Mouse (Mus musculus) G1E (cell line): ENCODE data around the gene Cplx3. TPM values are rescaled to one million over a fixed set of nuclear protein-coding genes. Genes with fewer than 3 reads are reported as not detected.

Source experiments
- ATAC-seq: 2 replicates; pipeline ENCODE4 v1.8.0; 2016; ENCODE audit warnings: mild to moderate bottlenecking; ENCODE audit not compliant: insufficient number of reproducible peaks, poor library complexity, low FRiP score, severe bottlenecking; ENCODE audit errors: extremely low read depth
- DNase-seq: peaks from one replicate; pipeline ENCODE4 v3.0.0; 2012; ENCODE audit warnings: low spot score
- H3K27me3 ChIP-seq: 2 replicates; pipeline ENCODE4 v1.6.1; 2012; ENCODE audit warnings: mild to moderate bottlenecking, low read length, inconsistent platforms; ENCODE audit not compliant: insufficient read depth
- H3K36me3 ChIP-seq: replicated peaks from 2 replicates; pipeline ENCODE3; 2012; ENCODE audit warnings: mild to moderate bottlenecking, inconsistent platforms
- H3K4me1 ChIP-seq: 2 replicates; pipeline ENCODE4 v1.6.1; 2012; ENCODE audit warnings: low read depth, low read length, inconsistent platforms, mixed read lengths; ENCODE audit not compliant: insufficient read depth
- H3K4me3 ChIP-seq: 2 replicates; pipeline ENCODE4 v1.5.1; 2012; ENCODE audit warnings: low read depth, mild to moderate bottlenecking, inconsistent platforms, low read length, moderate library complexity, mixed read lengths
- H3K9me3 ChIP-seq: replicated peaks from 2 replicates; pipeline ENCODE4 v1.6.1; 2012; ENCODE audit warnings: inconsistent platforms
- CTCF ChIP-seq: IDR thresholded peaks from 2 replicates; pipeline ENCODE4 v1.5.1; 2012; ENCODE audit warnings: low read depth, low read length, inconsistent platforms, mixed read lengths
- GATA1 ChIP-seq: IDR thresholded peaks from 2 replicates; pipeline ENCODE4 v1.6.1; 2012; ENCODE audit warnings: borderline replicate concordance, low read length, inconsistent platforms, mixed read lengths
- GATA2 ChIP-seq: IDR thresholded peaks from 2 replicates; pipeline ENCODE4 v1.6.1; 2012; ENCODE audit warnings: low read depth, low read length, inconsistent platforms, borderline replicate concordance
- POLR2AphosphoS5 ChIP-seq: IDR thresholded peaks from 2 replicates; pipeline ENCODE4 v1.6.1; 2012; ENCODE audit warnings: low read depth, low read length, inconsistent platforms; ENCODE audit not compliant: insufficient replicate concordance
- TAL1 ChIP-seq: conservative IDR thresholded peaks from 2 replicates; pipeline ENCODE4 v1.6.1; 2012; ENCODE audit warnings: low read depth, low read length, inconsistent platforms, mixed read lengths
- polyA plus RNA-seq: library from polyadenylated mRNA; stranded (reverse); fragments of >175 nt; gene quantifications from 2 replicates; pipeline ENCODE4 v1.2.3, GENCODE M21; 2012
- total RNA-seq, 2 experiments: library from RNA; stranded (forward) in 1 of 2; stranded (reverse) in 1 of 2; fragments of 200-1000 nt in 1 of 2; fragments of >200 nt in 1 of 2; fragmentation: Nextera tagmentation in 1 of 2; gene quantifications; 2 replicates each; pipeline ENCODE4 v1.2.3; 2014 to 2017

Gene Cplx3
- total and polyA plus RNA-seq, 3 experiments, result 0.11 TPM; not detected in 2

GRCm38 (mm10) chr9:57566846-57567245 lies 39.2 kb downstream of the Cplx3 start:
- no peaks in the 10 kb centered on the region for H3K9me3 ChIP-seq
- H3K36me3 ChIP-seq, result peaks cover 78% of the 10 kb centered on the region
- DNase-seq (no peak), ATAC-seq (no peak)
- no peak for TF ChIP-seq POLR2AphosphoS5
- TF ChIP-seq CTCF, result no peak
- TF ChIP-seq GATA1, result no peak
- no peak for TF ChIP-seq TAL1
- TF ChIP-seq GATA2, result no peak
- H3K4me1 ChIP-seq, result peaks cover 21% of the 10 kb centered on the region
- H3K27me3 ChIP-seq, result no peaks in the 10 kb centered on the region
- H3K4me3 ChIP-seq, result no peak overlapping the region

- no peak for ATAC-seq
- Histone ChIP-seq H3K27me3 (no peaks in the 10 kb centered on the region), H3K36me3 (peaks cover 72% of the 10 kb centered on the region), H3K9me3 (no peaks in the 10 kb centered on the region), H3K4me3 (no peak overlapping the region), H3K4me1 (peaks cover 27% of the 10 kb centered on the region)
- DNase-seq, result no peak
- TF ChIP-seq POLR2AphosphoS5 (no peak), GATA2 (no peak), CTCF (no peak), TAL1 (no peak), GATA1 (no peak)
Observed at GRCm38 (mm10) chr9:57565741-57566221, 40.3 kb downstream of the Cplx3 start.

GRCm38 (mm10) chr9:57564609-57565008 lies 41.5 kb downstream of the Cplx3 start:
- no peak overlapping the region for H3K4me3 ChIP-seq
- H3K36me3 ChIP-seq, result peaks cover 62% of the 10 kb centered on the region
- DNase-seq (no peak), ATAC-seq (no peak)
- H3K9me3 ChIP-seq, result no peaks in the 10 kb centered on the region
- H3K4me1 ChIP-seq, result peaks cover 32% of the 10 kb centered on the region
- TF ChIP-seq POLR2AphosphoS5, result no peak
- no peak for TF ChIP-seq GATA1
- no peak for TF ChIP-seq GATA2
- no peak for TF ChIP-seq CTCF
- no peak for TF ChIP-seq TAL1
- H3K27me3 ChIP-seq, result no peaks in the 10 kb centered on the region

GRCm38 (mm10) chr9:57562896-57563372 lies 43.1 kb downstream of the Cplx3 start:
- Histone ChIP-seq H3K9me3 (no peaks in the 10 kb centered on the region), H3K4me3 (no peak overlapping the region), H3K4me1 (peaks cover 41% of the 10 kb centered on the region), H3K36me3 (peaks cover 46% of the 10 kb centered on the region), H3K27me3 (no peaks in the 10 kb centered on the region)
- TF ChIP-seq POLR2AphosphoS5 (no peak), TAL1 (no peak), GATA2 (no peak), GATA1 (no peak), CTCF (no peak)
- no peak for DNase-seq
- ATAC-seq, result no peak

- Histone ChIP-seq H3K4me1 (peaks cover 37% of the 10 kb centered on the region), H3K36me3 (peaks cover 33% of the 10 kb centered on the region), H3K9me3 (no peaks in the 10 kb centered on the region), H3K27me3 (no peaks in the 10 kb centered on the region), H3K4me3 (peak overlapping the region; percentile 77)
- ATAC-seq (no peak), DNase-seq (no peak)
- TF ChIP-seq POLR2AphosphoS5, result no peak
- TF ChIP-seq CTCF, result no peak
- TF ChIP-seq GATA2, result no peak
- TF ChIP-seq TAL1, result no peak
- TF ChIP-seq GATA1, result no peak
Observed at GRCm38 (mm10) chr9:57561711-57562099, 44.4 kb downstream of the Cplx3 start.

GRCm38 (mm10) chr9:57560861-57561710 lies 45.0 kb downstream of the Cplx3 start, which contains the start of gene Scamp2:
Scamp2 (plus strand) TSS chr9:57560943.
- TF ChIP-seq GATA1 (no peak), GATA2 (no peak), TAL1 (no peak), POLR2AphosphoS5 (no peak), CTCF (no peak)
- no peaks in the 10 kb centered on the region for H3K9me3 ChIP-seq
- DNase-seq (peak; percentile 98), ATAC-seq (peak; percentile 92)
- H3K27me3 ChIP-seq, result no peaks in the 10 kb centered on the region
- H3K4me1 ChIP-seq, result peaks cover 37% of the 10 kb centered on the region
- peak within 1 kb of the TSS; percentile 77 for H3K4me3 ChIP-seq
- H3K36me3 ChIP-seq, result peaks cover 28% of the 10 kb centered on the region
